ENCODE assay signal across 11 mouse cellular contexts in the genomic region with DNA sequence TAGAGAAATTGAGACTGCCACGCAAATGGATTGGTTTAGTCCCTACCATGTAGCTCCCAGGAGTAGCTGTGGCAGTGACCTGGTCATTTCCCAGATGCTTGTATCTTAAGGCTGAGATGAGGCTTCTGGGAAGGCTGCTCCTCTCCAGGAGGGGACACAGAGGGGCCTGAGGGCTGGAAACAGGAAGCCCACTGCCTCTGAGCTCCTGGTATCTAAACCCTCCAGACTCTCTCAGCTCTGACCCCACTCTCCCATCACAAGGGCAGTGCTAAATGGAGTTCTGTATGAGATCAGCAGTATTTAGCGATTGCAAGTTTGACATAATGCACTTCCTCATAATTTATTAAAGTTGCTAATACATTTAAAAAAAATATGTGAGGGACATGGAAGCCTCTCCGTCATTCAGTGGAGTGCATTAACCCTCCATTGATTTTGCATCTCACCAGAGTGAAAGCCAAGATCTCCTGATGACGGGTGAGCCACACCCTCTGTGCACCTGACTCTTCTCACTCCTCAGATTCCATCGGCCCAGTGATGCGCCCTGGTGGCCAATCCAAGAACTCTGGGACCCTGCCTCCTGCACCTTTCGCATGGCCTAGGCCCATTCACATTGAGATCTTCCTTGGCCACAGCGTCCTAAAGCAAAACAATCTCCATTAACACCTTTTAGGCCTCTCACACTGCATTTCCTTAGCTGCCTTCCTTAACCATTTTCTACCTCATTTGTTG.
DNase-seq lines count a peak whose midpoint lies in the region; ATAC-seq and TF ChIP-seq lines count a peak whose summit lies in the region.
"Had no signal": no experiment of that assay in that cellular context is flagged by ENCODE, and none has a peak within 500 bp of the region (broad histone marks: within the 10 kb centered on the region; RNA-seq: fewer than 3 reads in every experiment).

No protein-coding gene starts in this region.

- no peak overlapping the region for H3K4me2 ChIP-seq in embryonic facial prominence, embryonic 14.5 days (ENCODE audit: low read depth, low read length)
- H3K4me2 ChIP-seq: forebrain, embryonic 13.5 days; limb, embryonic 15.5 days had no signal

- H3K4me3 ChIP-seq in lung, adult 2 months (replicated peaks; ENCODE audit: extremely low read depth, low read depth, low read length): no peak overlapping the region
- no peak overlapping the region for H3K4me3 ChIP-seq in embryonic facial prominence, embryonic 14.5 days (ENCODE audit: low read depth, low read length)
- H3K4me3 ChIP-seq in megakaryocyte, embryonic 14.5 days (replicated peaks): peak overlapping the region; percentile 57
- H3K4me3 ChIP-seq: forebrain, embryonic 13.5 days; limb, embryonic 15.5 days had no signal

- TF ChIP-seq POLR2A in lung, adult 2 months (IDR thresholded peaks at IDR 0.05; ENCODE audit: borderline replicate concordance, extremely low read depth, low read depth, low read length): no peak

- no peak overlapping the region for H3K27ac ChIP-seq in embryonic facial prominence, embryonic 14.5 days (replicated peaks; ENCODE audit: low read depth, low read length)
- H3K27ac ChIP-seq: forebrain, embryonic 13.5 days; limb, embryonic 15.5 days had no signal

- DNase-seq in CD4-positive, CD25-positive, alpha-beta regulatory T cell, adult 2 months (ENCODE audit: low read depth, low spot score): peak; percentile 7
- DNase-seq in lung, adult 2 months: no peak
- no peak for DNase-seq in lung, postnatal 36 days
- no peak for DNase-seq in embryonic facial prominence, embryonic 14.5 days (ENCODE audit: low spot score)
- DNase-seq in left cerebral cortex, postnatal 36 days (ENCODE audit: low spot score in 2 of 2): no peak
- DNase-seq in cerebellum, postnatal 36 days: no peak
- DNase-seq: cerebellum, adult 9-10 months had no signal

- intact Hi-C loops in left cerebral cortex, postnatal 36 days (cut with DNase I): no loop called here

- peaks cover 28% of the 10 kb centered on the region for H3K4me1 ChIP-seq in lung, adult 2 months (ENCODE audit: control insufficient read depth, insufficient read depth, low read length)
- peaks cover 7% of the 10 kb centered on the region for H3K4me1 ChIP-seq in embryonic facial prominence, embryonic 14.5 days (ENCODE audit: control insufficient read depth, insufficient read depth, low read length)
- H3K4me1 ChIP-seq in megakaryocyte, embryonic 14.5 days: peaks cover 76% of the 10 kb centered on the region
- H3K4me1 ChIP-seq: forebrain, embryonic 13.5 days had no signal

- peaks cover 17% of the 10 kb centered on the region; the same call in 1 of the 2 replicates for H3K36me3 ChIP-seq in embryonic facial prominence, embryonic 14.5 days (ENCODE audit: control insufficient read depth, insufficient read depth, low read length)
- peaks cover 86% of the 10 kb centered on the region for H3K36me3 ChIP-seq in megakaryocyte, embryonic 14.5 days (replicated peaks; ENCODE audit: low read length)

- peak; percentile 40; the same call in 1 of the 2 replicates for TF ChIP-seq CTCF in lung, adult 2 months (IDR thresholded peaks at IDR 0.05; ENCODE audit: insufficient read depth, low read length)

- 71% methylated on average over 8 of the region's 8 CpGs for WGBS in lung, adult 2 months
- 76% methylated on average over 8 of the region's 8 CpGs for WGBS in embryonic facial prominence, embryonic 14.5 days

- no peak overlapping the region for H3K9ac ChIP-seq in embryonic facial prominence, embryonic 14.5 days (ENCODE audit: low read depth, low read length)
- H3K9ac ChIP-seq: forebrain, embryonic 13.5 days; limb, embryonic 15.5 days had no signal

- H3K9me3 ChIP-seq in embryonic facial prominence, embryonic 14.5 days (ENCODE audit: control insufficient read depth, low read length): no peaks in the 10 kb centered on the region
- no peaks in the 10 kb centered on the region for H3K9me3 ChIP-seq in megakaryocyte, embryonic 14.5 days
- H3K9me3 ChIP-seq: forebrain, embryonic 13.5 days; limb, embryonic 15.5 days had no signal

- no peak for ATAC-seq in CD4-positive, CD25-positive, alpha-beta regulatory T cell, adult 4 months
- 0 out of 2 replicates have a peak, but pooled peaks have one; percentile 41 for ATAC-seq in embryonic facial prominence, embryonic 14.5 days (ENCODE audit: low read depth)

- H3K27me3 ChIP-seq in embryonic facial prominence, embryonic 14.5 days (replicated peaks; ENCODE audit: control insufficient read depth, insufficient read depth, low read length): no peaks in the 10 kb centered on the region
- no peaks in the 10 kb centered on the region for H3K27me3 ChIP-seq in megakaryocyte, embryonic 14.5 days (replicated peaks)
- H3K27me3 ChIP-seq: forebrain, embryonic 13.5 days; limb, embryonic 15.5 days had no signal
